Comparison of ENCODE assay signal across 19 mouse cellular contexts in the genomic region with DNA sequence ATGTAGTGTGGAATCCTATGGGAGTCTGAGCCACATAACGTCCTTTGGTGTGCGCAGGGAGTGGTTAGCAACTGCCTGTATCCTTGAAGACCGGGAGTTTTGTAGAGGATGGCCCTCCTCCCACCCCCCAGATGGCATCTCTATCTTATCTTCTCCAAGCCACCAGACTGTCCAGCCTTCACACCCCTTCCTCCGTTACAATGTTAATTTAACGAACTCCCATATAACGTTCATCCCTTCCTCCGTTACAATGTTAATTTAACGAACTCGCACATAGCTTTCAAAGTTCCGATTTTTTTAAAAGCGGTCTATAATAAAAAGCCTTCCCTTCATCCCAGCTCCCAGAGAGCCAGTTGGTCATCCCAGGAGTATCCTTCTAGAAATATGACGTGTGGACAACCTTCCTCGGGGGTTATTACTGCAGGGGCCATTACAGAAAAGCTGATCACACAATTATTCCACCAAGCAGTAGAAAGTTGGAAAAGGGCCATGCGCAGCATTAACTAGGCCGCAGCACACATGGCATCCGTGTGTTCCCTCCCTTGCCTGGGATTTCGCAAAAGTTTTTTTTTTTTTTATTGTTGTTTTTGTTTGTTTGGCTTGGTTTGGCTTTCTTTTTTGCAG. TPM values are rescaled to one million over a fixed set of nuclear protein-coding genes. Genes with fewer than 3 reads are reported as not detected.
A peak's percentile ranks its signal among the peaks of the same experiment; 100 is the strongest.
DNase-seq lines count a peak whose midpoint lies in the region; ATAC-seq and TF ChIP-seq lines count a peak whose summit lies in the region.
"Had no signal": no experiment of that assay in that cellular context is flagged by ENCODE, and none has a peak within 500 bp of the region (broad histone marks: within the 10 kb centered on the region; RNA-seq: fewer than 3 reads in every experiment).

No protein-coding gene starts in this region.

- TF ChIP-seq CTCF in cerebellum, adult 2 months (IDR thresholded peaks at IDR 0.05; ENCODE audit: borderline replicate concordance, insufficient read depth, low read depth, low read length) = no peak
- TF ChIP-seq CTCF in liver, postnatal 0 days (IDR thresholded peaks at IDR 0.05; ENCODE audit: low read depth) = no peak
- TF ChIP-seq CTCF in G1E (IDR thresholded peaks at IDR 0.05; ENCODE audit: low read depth, low read length) = no peak

- no peaks in the 10 kb centered on the region for H3K27me3 ChIP-seq in cerebellum, adult 2 months (ENCODE audit: control insufficient read depth, insufficient read depth, low read length)
- no peaks in the 10 kb centered on the region for H3K27me3 ChIP-seq in heart, embryonic 10.5 days (ENCODE audit: insufficient read depth, poor library complexity, severe bottlenecking)
- H3K27me3 ChIP-seq in liver, embryonic 12.5 days (replicated peaks) = no peaks in the 10 kb centered on the region
- H3K27me3 ChIP-seq in liver, postnatal 0 days (ENCODE audit: insufficient read depth, low read length) = no peaks in the 10 kb centered on the region
- no peaks in the 10 kb centered on the region for H3K27me3 ChIP-seq in G1E (ENCODE audit: insufficient read depth, low read length)
- H3K27me3 ChIP-seq: embryonic facial prominence, embryonic 13.5 days; forebrain, embryonic 12.5 days; heart, embryonic 13.5 days; hindbrain, embryonic 13.5 days had no signal

- H3K4me2 ChIP-seq in liver, embryonic 12.5 days = 0 out of 2 replicates have a peak overlapping the region, but pooled peaks have one; percentile 17
- H3K4me2 ChIP-seq in liver, postnatal 0 days (ENCODE audit: low read depth, low read length) = no peak overlapping the region
- H3K4me2 ChIP-seq: embryonic facial prominence, embryonic 13.5 days; forebrain, embryonic 12.5 days; heart, embryonic 13.5 days; hindbrain, embryonic 13.5 days had no signal

- no peaks in the 10 kb centered on the region for H3K36me3 ChIP-seq in heart, embryonic 10.5 days
- H3K36me3 ChIP-seq in liver, embryonic 12.5 days = no peaks in the 10 kb centered on the region
- H3K36me3 ChIP-seq in liver, postnatal 0 days (replicated peaks; ENCODE audit: insufficient read depth, low read length) = no peaks in the 10 kb centered on the region
- H3K36me3 ChIP-seq in G1E (replicated peaks) = peaks cover 28% of the 10 kb centered on the region
- H3K36me3 ChIP-seq: embryonic facial prominence, embryonic 13.5 days; forebrain, embryonic 12.5 days; heart, embryonic 13.5 days; hindbrain, embryonic 13.5 days had no signal

- peaks cover 23% of the 10 kb centered on the region for H3K4me1 ChIP-seq in cerebellum, adult 2 months (ENCODE audit: control insufficient read depth, insufficient read depth, low read length)
- H3K4me1 ChIP-seq in heart, embryonic 10.5 days = peaks cover 43% of the 10 kb centered on the region
- H3K4me1 ChIP-seq in liver, embryonic 12.5 days = peaks cover 85% of the 10 kb centered on the region
- no peaks in the 10 kb centered on the region for H3K4me1 ChIP-seq in liver, postnatal 0 days (ENCODE audit: insufficient read depth)
- H3K4me1 ChIP-seq in G1E (ENCODE audit: insufficient read depth, low read depth, low read length) = peaks cover 92% of the 10 kb centered on the region
- H3K4me1 ChIP-seq: forebrain, embryonic 12.5 days; hindbrain, embryonic 13.5 days had no signal

- 64% methylated on average over 17 of the region's 17 CpGs for WGBS in cerebellum, adult 2 months
- WGBS in heart, embryonic 10.5 days = 81% methylated on average over 17 of the region's 17 CpGs
- 73% methylated on average over 17 of the region's 17 CpGs for WGBS in liver, embryonic 12.5 days (ENCODE audit: insufficient replicate concordance)
- 85% methylated on average over 17 of the region's 17 CpGs for WGBS in liver, postnatal 0 days (ENCODE audit: insufficient replicate concordance)

- intact Hi-C loops in heart, postnatal 10 days (cut with DNase I) = no loop called here

- no peak for TF ChIP-seq POLR2A in cerebellum, adult 2 months (IDR thresholded peaks at IDR 0.05; ENCODE audit: borderline replicate concordance, insufficient read depth, low read length)

- 0 out of 2 replicates have a peak overlapping the region, but pooled peaks have one; percentile 22 for H3K9ac ChIP-seq in liver, embryonic 12.5 days
- H3K9ac ChIP-seq in liver, postnatal 0 days (replicated peaks) = no peak overlapping the region
- H3K9ac ChIP-seq: embryonic facial prominence, embryonic 13.5 days; forebrain, embryonic 12.5 days; heart, embryonic 13.5 days; hindbrain, embryonic 13.5 days had no signal

- TF ChIP-seq EP300 in liver, postnatal 0 days (IDR thresholded peaks at IDR 0.05; ENCODE audit: low read depth) = no peak

- peak overlapping the region; percentile 78 for H3K27ac ChIP-seq in cerebellum, adult 2 months (ENCODE audit: insufficient read depth, low read length)
- no peak overlapping the region; the same call in 1 of the 2 replicates for H3K27ac ChIP-seq in heart, embryonic 10.5 days
- no peak overlapping the region for H3K27ac ChIP-seq in liver, embryonic 12.5 days
- H3K27ac ChIP-seq in liver, postnatal 0 days (ENCODE audit: low read depth) = no peak overlapping the region
- H3K27ac ChIP-seq: embryonic facial prominence, embryonic 13.5 days; forebrain, embryonic 12.5 days; gastrocnemius, adult 2 months; heart, embryonic 13.5 days; hindbrain, embryonic 13.5 days; hindbrain, postnatal 0 days had no signal

- no peak for DNase-seq in cerebellum, adult 2 months
- no peak for DNase-seq in cerebellum, adult 11 months
- peak; percentile 63 for DNase-seq in heart, embryonic 10.5 days (ENCODE audit: low spot score)
- no peak for DNase-seq in heart, postnatal 10 days
- no peak for DNase-seq in liver, postnatal 0 days
- DNase-seq in G1E (ENCODE audit: low spot score) = no peak
- DNase-seq in urinary bladder, adult 18-20 months (ENCODE audit: low spot score in 2 of 2) = no peak
- DNase-seq: adrenal gland, postnatal 10 days; B cell, adult 2 months; gastrocnemius, adult 2 months; gastrocnemius, postnatal 25 days; heart, adult 18-20 months had no signal

- no peak for ATAC-seq in liver, embryonic 12.5 days
- ATAC-seq in liver, postnatal 0 days = no peak
- ATAC-seq in G1E (ENCODE audit: extremely low read depth, insufficient number of reproducible peaks, low FRiP score, poor library complexity, severe bottlenecking) = peak; percentile 70
- ATAC-seq: CD4-positive, CD25-positive, alpha-beta regulatory T cell, adult 4 months; hindbrain, postnatal 0 days had no signal

- H3K4me3 ChIP-seq in cerebellum, adult 2 months (replicated peaks; ENCODE audit: insufficient read depth, low read depth, low read length) = no peak overlapping the region
- no peak overlapping the region for H3K4me3 ChIP-seq in heart, embryonic 10.5 days
- no peak overlapping the region for H3K4me3 ChIP-seq in liver, embryonic 12.5 days
- H3K4me3 ChIP-seq in liver, postnatal 0 days (ENCODE audit: low read depth, low read length) = no peak overlapping the region
- peak overlapping the region; percentile 59; the same call in 1 of the 2 replicates for H3K4me3 ChIP-seq in G1E (ENCODE audit: low read depth, low read length)
- H3K4me3 ChIP-seq: embryonic facial prominence, embryonic 13.5 days; forebrain, embryonic 12.5 days; gastrocnemius, adult 2 months; heart, embryonic 13.5 days; hindbrain, embryonic 13.5 days had no signal

- H3K9me3 ChIP-seq in heart, embryonic 10.5 days = no peaks in the 10 kb centered on the region
- H3K9me3 ChIP-seq in liver, embryonic 12.5 days (replicated peaks) = no peaks in the 10 kb centered on the region
- no peaks in the 10 kb centered on the region for H3K9me3 ChIP-seq in liver, postnatal 0 days (ENCODE audit: low read length)
- no peaks in the 10 kb centered on the region for H3K9me3 ChIP-seq in G1E (replicated peaks)
- H3K9me3 ChIP-seq: embryonic facial prominence, embryonic 13.5 days; forebrain, embryonic 12.5 days; heart, embryonic 13.5 days; hindbrain, embryonic 13.5 days had no signal

RNA-seq across cellular contexts. Expression of a gene that starts 13.9 kb away (rescaled TPM):
- polyA plus RNA-seq in cerebellum, adult 2 months (2012; rRNA removed) = 36.3 and 41.9 TPM in 2 replicates
- 6.3 and 7.7 TPM in 2 replicates for polyA plus RNA-seq in heart, embryonic 10.5 days (2016; fragmentation: Nextera tagmentation; extraction: Ambion mirVana)
- 10 to 100 TPM; 25.3 to 27.0 TPM for total RNA-seq in heart, postnatal 10 days (2021)
- polyA plus RNA-seq in liver, embryonic 12.5 days (2016; fragmentation: Nextera tagmentation; extraction: Ambion mirVana) = 9.1 and 9.5 TPM in 2 replicates
- 3.0 and 4.4 TPM in 2 replicates for polyA plus RNA-seq in liver, postnatal 0 days (2015; fragmentation: Nextera tagmentation; extraction: Ambion mirVana)
- total RNA-seq in G1E (2014; fragmentation: Nextera tagmentation) = 66.4 and 69.3 TPM in 2 replicates
- 20.4 and 23.6 TPM in 2 replicates for total RNA-seq in G1E (2017)
- polyA plus RNA-seq in G1E (2012) = 11.1 and 12.7 TPM in 2 replicates
